Mouse (Mus musculus) C2C12 (cell line): Measurements from ENCODE around the gene Tmem198b. TPM values are rescaled to one million over a fixed set of nuclear protein-coding genes. Genes with fewer than 3 reads are reported as not detected.

Source experiments
- H3K27me3 ChIP-seq: one replicate; pipeline ENCODE4 v1.6.1; 2011; ENCODE audit not compliant: control insufficient read depth, insufficient read depth, insufficient read length
- H3K36me3 ChIP-seq: one replicate; pipeline ENCODE4 v1.6.1; 2011; ENCODE audit not compliant: control insufficient read depth, insufficient read depth
- H3K4me3 ChIP-seq: one replicate; pipeline ENCODE4 v1.5.1; 2011; ENCODE audit warnings: mild to moderate bottlenecking, control low read depth; ENCODE audit not compliant: poor library complexity, insufficient read depth, severe bottlenecking
- H3K79me2 ChIP-seq: one replicate; pipeline ENCODE4 v1.6.1; 2011; ENCODE audit not compliant: control insufficient read depth, insufficient read depth
- H3K79me3 ChIP-seq: one replicate; pipeline ENCODE4 v1.6.1; 2011; ENCODE audit warnings: low read depth, control low read depth
- H3ac ChIP-seq: one replicate; pipeline ENCODE3; 2011; ENCODE audit warnings: low read depth; ENCODE audit not compliant: control insufficient read depth, insufficient read length
- CEBPB ChIP-seq: IDR thresholded peaks from one replicate; pipeline ENCODE4 v1.6.1; 2011; ENCODE audit warnings: low read depth, mild to moderate bottlenecking, control low read depth, moderate library complexity
- CTCF ChIP-seq: IDR thresholded peaks from one replicate; pipeline ENCODE4 v1.5.1; 2011; ENCODE audit not compliant: control insufficient read depth, insufficient read depth, insufficient read length
- FOSL1 ChIP-seq: IDR thresholded peaks from one replicate; pipeline ENCODE4 v1.8.0; 2011; ENCODE audit warnings: mild to moderate bottlenecking, low read length; ENCODE audit not compliant: poor library complexity, insufficient read depth, severe bottlenecking
- MAX ChIP-seq: IDR thresholded peaks from one replicate; pipeline ENCODE4 v1.6.1; 2011; ENCODE audit warnings: mild to moderate bottlenecking, control low read depth
- MYOD1 ChIP-seq: IDR thresholded peaks from one replicate; pipeline ENCODE4 v1.6.1; 2011; ENCODE audit warnings: low read depth; ENCODE audit not compliant: control insufficient read depth, insufficient read length
- MYOG ChIP-seq: IDR thresholded peaks from one replicate; pipeline ENCODE4 v1.6.1; 2011; ENCODE audit not compliant: control insufficient read depth, insufficient read length; ENCODE audit errors: extremely low read depth
- USF1 ChIP-seq: IDR thresholded peaks from one replicate; pipeline ENCODE4 v1.6.1; 2011; ENCODE audit warnings: low read depth, mild to moderate bottlenecking, control low read depth, moderate library complexity
- polyA plus RNA-seq: library from polyadenylated mRNA; unstranded; fragments of >200 nt; fragmentation: generic; extraction: Trizol; gene quantifications from one replicate; pipeline ENCODE4 v1.2.1, GENCODE M21; 2012; ENCODE audit warnings: missing spikeins

Gene Tmem198b
- polyA plus RNA-seq, 1 experiment, result 15.1 TPM

DNA sequence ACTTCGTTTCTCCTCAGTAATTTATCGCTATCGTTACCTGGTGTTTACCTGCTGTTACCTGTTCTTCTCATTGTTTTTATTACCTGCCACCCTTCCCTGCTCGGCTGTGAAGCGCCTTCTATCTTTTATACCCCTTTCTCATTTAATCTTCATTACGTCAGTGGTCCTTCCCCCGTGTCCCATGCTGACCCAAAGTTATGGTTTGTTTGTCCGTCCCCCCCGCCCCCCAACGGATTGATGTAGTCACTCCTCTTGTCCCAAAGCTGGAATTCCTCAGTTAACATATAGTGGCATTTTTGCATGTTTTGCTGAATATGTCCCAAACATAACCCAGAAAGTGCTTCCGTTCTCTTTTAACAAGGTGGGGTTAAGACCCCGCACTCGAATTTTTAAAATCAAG lies 18.0 kb upstream of the Tmem198b start:
- peak overlapping the region; percentile 90 for H3ac ChIP-seq
- TF ChIP-seq MAX (no peak), CTCF (no peak), MYOD1 (no peak), USF1 (no peak), CEBPB (no peak), MYOG (no peak), FOSL1 (no peak)
- peaks cover 55% of the 10 kb centered on the region for H3K79me3 ChIP-seq
- peaks cover 64% of the 10 kb centered on the region for H3K36me3 ChIP-seq
- no peaks in the 10 kb centered on the region for H3K27me3 ChIP-seq
- H3K4me3 ChIP-seq, result peak overlapping the region; percentile 90
- peaks cover 54% of the 10 kb centered on the region for H3K79me2 ChIP-seq

DNA sequence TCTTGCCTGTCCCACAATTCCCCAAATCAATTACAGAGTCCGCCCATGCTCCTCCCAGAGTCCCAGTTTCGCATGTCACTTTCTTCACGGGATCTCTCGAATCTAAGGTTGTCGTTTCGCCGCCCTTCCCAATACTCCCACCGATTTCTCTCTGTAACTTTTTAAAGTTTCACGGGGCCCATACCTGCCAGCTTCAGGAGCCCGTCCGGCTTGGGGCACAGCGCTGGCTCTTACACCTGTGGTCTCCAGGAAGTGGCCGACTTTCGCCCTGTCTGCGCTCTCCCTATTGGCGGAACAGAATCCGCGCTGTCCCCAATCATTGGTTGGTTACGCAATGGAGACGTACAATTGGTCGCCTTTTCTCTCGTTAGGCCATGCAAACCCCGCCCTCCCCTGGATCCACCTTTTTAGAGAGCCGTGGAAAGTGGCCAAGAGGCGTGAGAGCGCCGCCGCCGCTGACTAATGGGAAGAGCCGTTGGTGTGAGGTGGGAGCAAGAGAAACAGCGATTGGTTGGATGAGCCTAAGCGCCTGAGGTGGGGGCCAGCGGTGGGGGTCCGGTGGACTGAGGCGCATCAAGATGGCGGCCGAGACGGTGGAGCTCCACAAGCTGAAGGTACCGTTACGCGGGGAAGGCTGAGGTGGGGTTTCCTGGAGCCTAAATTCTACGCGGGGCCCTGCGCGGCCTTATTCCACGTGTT lies 17.3 kb upstream of the Tmem198b start, which contains the start of gene Ormdl2:
TSS of gene Ormdl2 (minus strand) at position 288 of the 699 bp plus-strand sequence.
- Histone ChIP-seq H3K4me3 (peak within 1 kb of the TSS; percentile 90), H3K36me3 (peaks cover 64% of the 10 kb centered on the region), H3K79me3 (peaks cover 48% of the 10 kb centered on the region), H3ac (peak within 1 kb of the TSS; percentile 90), H3K27me3 (no peaks in the 10 kb centered on the region), H3K79me2 (peaks cover 48% of the 10 kb centered on the region)
- no peak for TF ChIP-seq CTCF
- TF ChIP-seq USF1, result no peak
- TF ChIP-seq FOSL1, result no peak
- TF ChIP-seq CEBPB, result peak; percentile 78

GRCm38 (mm10) chr10:128820217-128820616 lies 16.0 kb upstream of the Tmem198b start:
- Histone ChIP-seq H3K36me3 (peaks cover 64% of the 10 kb centered on the region), H3ac (no peak overlapping the region), H3K79me3 (peaks cover 36% of the 10 kb centered on the region), H3K27me3 (no peaks in the 10 kb centered on the region), H3K4me3 (no peak overlapping the region), H3K79me2 (peaks cover 35% of the 10 kb centered on the region)
- TF ChIP-seq USF1 (no peak), MYOD1 (no peak), CEBPB (no peak), MAX (no peak), MYOG (no peak), FOSL1 (no peak), CTCF (no peak)

DNA sequence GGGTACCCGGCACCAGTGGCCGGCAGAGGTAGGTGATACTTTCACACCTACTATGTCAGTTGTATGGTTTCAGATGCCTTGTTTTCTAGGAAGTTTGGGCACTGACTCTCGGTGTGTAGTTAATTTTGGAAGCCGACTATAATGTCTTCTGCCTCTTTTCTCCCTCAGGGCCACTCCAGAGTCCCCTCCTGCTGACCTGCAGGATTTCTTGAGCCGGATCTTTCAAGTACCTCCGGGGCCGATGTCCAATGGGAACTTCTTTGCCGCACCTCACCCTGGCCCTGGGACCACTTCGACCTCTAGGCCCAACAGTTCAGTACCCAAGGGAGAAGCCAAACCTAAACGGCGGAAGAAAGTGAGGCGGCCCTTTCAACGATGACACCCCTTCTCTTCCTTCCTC lies 12.9 kb upstream of the Tmem198b start, which contains the start of gene Sarnp:
TSS of gene Sarnp (plus strand) at position 301 of the 400 bp plus-strand sequence.
- H3ac ChIP-seq, result no peak within 1 kb of the TSS
- H3K4me3 ChIP-seq, result no peak within 1 kb of the TSS
- peaks cover 5% of the 10 kb centered on the region for H3K79me3 ChIP-seq
- H3K36me3 ChIP-seq, result peaks cover 67% of the 10 kb centered on the region
- no peak for TF ChIP-seq MAX
- no peak for TF ChIP-seq USF1
- no peak for TF ChIP-seq MYOG
- no peak for TF ChIP-seq MYOD1
- H3K79me2 ChIP-seq, result peaks cover 16% of the 10 kb centered on the region
- H3K27me3 ChIP-seq, result no peaks in the 10 kb centered on the region

- TF ChIP-seq MAX, result no peak
- no peak for TF ChIP-seq MYOD1
- TF ChIP-seq USF1, result no peak
- TF ChIP-seq FOSL1, result no peak
- TF ChIP-seq CTCF, result no peak
- TF ChIP-seq CEBPB, result no peak
- no peak for TF ChIP-seq MYOG
- no peaks in the 10 kb centered on the region for H3K27me3 ChIP-seq
- H3K4me3 ChIP-seq, result peak overlapping the region; percentile 86
- peaks cover 44% of the 10 kb centered on the region for H3K79me3 ChIP-seq
- H3K36me3 ChIP-seq, result peaks cover 30% of the 10 kb centered on the region
- peaks cover 66% of the 10 kb centered on the region for H3K79me2 ChIP-seq
- H3ac ChIP-seq, result peak overlapping the region; percentile 27
Observed at GRCm38 (mm10) chr10:128807018-128807417, 2.8 kb upstream of the Tmem198b start.
